Mouse (Mus musculus) liver, embryonic 14.5 days (tissue): ENCODE data around the gene Cryba4. TPM values are rescaled to one million over a fixed set of nuclear protein-coding genes. Genes with fewer than 3 reads are reported as not detected.

Experiments used
- ATAC-seq: fragments of 200-750 bp; cut with Nextera tagmentation; 2 replicates; pipeline ENCODE4 v1.8.0; 2017; ENCODE audit warnings: moderate number of reproducible peaks, mild to moderate bottlenecking, moderate library complexity; ENCODE audit not compliant: insufficient read depth
- DNase-seq, 3 experiments: peaks; one replicate each; pipeline ENCODE4 v3.0.0-alpha.2; 2012 to 2013; ENCODE audit warnings: low read depth in 3 of 3, low spot score in 3 of 3
- H3K27ac ChIP-seq: fragments of 300-500 bp; sonication (generic); 2 replicates; pipeline ENCODE4 v1.5.1; 2014; ENCODE audit warnings: moderate library complexity, mild to moderate bottlenecking, control low read depth, inconsistent platforms
- H3K27me3 ChIP-seq: fragments of 300-500 bp; sonication (generic); 2 replicates; pipeline ENCODE4 v1.6.1; 2014; ENCODE audit warnings: mild to moderate bottlenecking, low read length, moderate library complexity; ENCODE audit not compliant: control insufficient read depth, insufficient read depth
- H3K36me3 ChIP-seq: fragments of 300-500 bp; sonication (generic); replicated peaks from 2 replicates; pipeline ENCODE4 v1.6.1; 2014; ENCODE audit warnings: low read depth; ENCODE audit not compliant: control insufficient read depth, insufficient read depth
- H3K4me1 ChIP-seq, 2 experiments: fragments of 200-500 bp in 1 of 2; fragments of 300-500 bp in 1 of 2; sonication (generic) in 1 of 2; replicated peaks; 2 replicates each; pipeline ENCODE4 v1.6.1; 2012 to 2014; ENCODE audit warnings: antibody characterized with exemption in 1 of 2, inconsistent platforms in 1 of 2, low read length in 1 of 2; ENCODE audit not compliant: control insufficient read depth in 2 of 2, insufficient read depth in 2 of 2
- H3K4me2 ChIP-seq: fragments of 300-500 bp; sonication (generic); 2 replicates; pipeline ENCODE4 v1.6.1; 2014; ENCODE audit warnings: low read depth, mild to moderate bottlenecking, control low read depth, moderate library complexity
- H3K4me3 ChIP-seq, 2 experiments: fragments of 200-500 bp in 1 of 2; fragments of 300-500 bp in 1 of 2; sonication (generic) in 1 of 2; 2 replicates each; pipeline ENCODE4 v1.5.1; 2012 to 2014; ENCODE audit warnings: low read depth in 2 of 2, low read length in 2 of 2, mild to moderate bottlenecking in 2 of 2, control low read depth in 1 of 2, inconsistent platforms in 1 of 2, moderate library complexity in 1 of 2; ENCODE audit not compliant: insufficient read depth in 1 of 2
- H3K9ac ChIP-seq: fragments of 300-500 bp; sonication (generic); replicated peaks from 2 replicates; pipeline ENCODE4 v1.6.1; 2014; ENCODE audit warnings: mild to moderate bottlenecking, control low read depth, moderate library complexity
- H3K9me3 ChIP-seq: fragments of 300-500 bp; sonication (generic); 2 replicates; pipeline ENCODE4 v1.6.1; 2016; ENCODE audit warnings: low read length, mixed read lengths; ENCODE audit not compliant: control insufficient read depth
- CTCF ChIP-seq: IDR thresholded peaks from 2 replicates; pipeline ENCODE4 v1.5.1; 2016; ENCODE audit warnings: antibody characterized with exemption, low read depth, control low read depth
- EP300 ChIP-seq: IDR thresholded peaks from 2 replicates; pipeline ENCODE4 v1.6.1; 2016; ENCODE audit warnings: antibody characterized with exemption, low read depth
- WGBS: fragments of 180-500 bp; shearing (Covaris S2); extraction: QIAGEN DNeasy Blood & Tissue Kit; methylation state at CpG from one replicate; pipeline ENCODE4 v1.1.7; 2014; ENCODE audit not compliant: insufficient replicate concordance; 5-methylcytosine and 5-hydroxymethylcytosine counted together
- polyA plus RNA-seq, 2 experiments: library from polyadenylated mRNA; depleted of rRNA in 1 of 2; stranded (reverse) in 1 of 2; unstranded in 1 of 2; fragments of >200 nt; fragmentation: Nextera tagmentation in 1 of 2; extraction: Ambion mirVana in 1 of 2; gene quantifications; 2 replicates each; pipeline versions ENCODE4 v1.2.1 to v1.2.3; 2012 to 2014

The Cryba4 gene
- polyA plus RNA-seq, 2 experiments: 0.39 to 0.95 TPM

- H3K27ac ChIP-seq: no peak overlapping the region
- TF ChIP-seq CTCF: no peak
- TF ChIP-seq EP300: no peak
- peaks cover 7 to 23% of the 10 kb centered on the region in 2 experiments for H3K4me1 ChIP-seq
- no peak overlapping the region for H3K9ac ChIP-seq
- ATAC-seq: no peak
- no peaks in the 10 kb centered on the region for H3K36me3 ChIP-seq
- no peak for DNase-seq
- no peak overlapping the region for H3K4me2 ChIP-seq
- 65% methylated on average over 3 of the region's 3 CpGs for WGBS
- no peaks in the 10 kb centered on the region for H3K27me3 ChIP-seq
- H3K9me3 ChIP-seq: peaks cover 3% of the 10 kb centered on the region
- no peak overlapping the region for H3K4me3 ChIP-seq
Measured at GRCm38 (mm10) chr5:112238781-112239482, 13.4 kb downstream of the Cryba4 start.

DNA sequence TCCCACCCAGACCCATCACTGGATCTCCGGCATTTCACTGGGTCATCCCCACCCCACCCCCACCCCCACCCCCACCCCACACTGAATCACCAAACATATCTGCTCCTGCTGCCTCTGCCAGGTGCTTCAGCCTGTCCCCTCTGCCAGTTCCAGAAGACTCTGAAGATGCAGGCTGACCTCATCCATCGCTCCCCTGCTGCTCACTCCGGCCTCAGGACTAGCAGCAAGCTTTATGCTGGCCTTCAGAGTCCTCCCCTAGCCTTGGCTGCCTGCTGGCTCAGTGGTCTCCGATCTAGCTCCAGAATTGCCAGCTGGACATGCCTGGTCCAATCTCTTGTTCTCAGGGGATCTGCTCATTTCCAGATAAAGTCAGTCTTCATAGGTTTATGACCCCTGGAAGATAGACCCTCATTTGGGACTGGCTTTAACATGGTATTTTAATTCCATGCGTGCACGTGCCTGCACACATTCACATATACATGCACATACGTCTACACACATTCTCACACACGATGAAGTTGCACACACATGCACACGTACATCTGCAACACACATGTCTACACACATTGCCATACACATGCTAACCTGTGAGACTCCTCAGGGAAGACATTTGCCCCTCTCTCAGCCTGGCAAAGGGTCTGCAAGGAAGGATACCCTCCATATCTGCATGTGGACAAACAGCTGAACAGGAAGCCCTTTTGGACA, 14.3 kb downstream of the Cryba4 start:
- Histone ChIP-seq H3K9me3 (peaks cover 3% of the 10 kb centered on the region), H3K9ac (no peak overlapping the region), H3K27ac (no peak overlapping the region), H3K4me2 (no peak overlapping the region), H3K36me3 (no peaks in the 10 kb centered on the region), H3K4me3 (no peak overlapping the region), H3K27me3 (no peaks in the 10 kb centered on the region), H3K4me1 (peaks cover 2 to 13% of the 10 kb centered on the region in 2 experiments; a peak in 3 of 4 replicates)
- no peak for DNase-seq
- ATAC-seq: no peak
- no peak for TF ChIP-seq EP300
- no peak for TF ChIP-seq CTCF
- WGBS: 53% methylated on average over 9 of the region's 9 CpGs

DNA sequence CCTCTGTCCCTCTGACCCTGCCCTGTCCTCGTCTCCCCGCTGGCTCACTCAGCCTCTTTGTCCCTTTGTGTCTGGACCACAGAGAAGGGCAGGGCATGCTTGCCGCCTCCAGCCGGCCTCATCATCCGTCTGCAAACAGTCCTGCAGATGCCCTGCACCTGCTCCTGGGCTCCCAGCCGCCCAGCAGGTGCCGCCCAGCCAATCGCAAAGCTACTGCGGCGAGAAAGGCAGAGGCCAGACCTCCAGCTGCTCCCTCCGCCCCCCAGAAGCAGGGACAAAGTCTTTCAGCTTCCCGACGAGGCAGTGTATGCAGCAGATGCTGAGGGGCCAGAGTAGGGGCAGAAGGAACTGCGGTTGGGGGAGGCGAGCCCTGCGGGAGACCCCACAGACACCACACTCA, 14.9 kb downstream of the Cryba4 start:
- Histone ChIP-seq H3K9me3 (no peaks in the 10 kb centered on the region), H3K36me3 (no peaks in the 10 kb centered on the region), H3K4me2 (no peak overlapping the region), H3K9ac (no peak overlapping the region), H3K4me1 (peaks cover 2 to 8% of the 10 kb centered on the region in 2 experiments; a peak in 3 of 4 replicates), H3K4me3 (no peak overlapping the region), H3K27ac (no peak overlapping the region), H3K27me3 (no peaks in the 10 kb centered on the region)
- 21% methylated on average over 16 of the region's 16 CpGs for WGBS
- TF ChIP-seq CTCF (no peak), EP300 (no peak)
- ATAC-seq: no peak
- no peak for DNase-seq

- TF ChIP-seq CTCF: no peak
- TF ChIP-seq EP300: no peak
- H3K4me1 ChIP-seq: no peaks in the 10 kb centered on the region; a peak in 1 of 4 replicates
- no peak overlapping the region for H3K27ac ChIP-seq
- no peaks in the 10 kb centered on the region for H3K27me3 ChIP-seq
- DNase-seq (no peak), ATAC-seq (no peak)
- H3K9me3 ChIP-seq: no peaks in the 10 kb centered on the region
- H3K4me3 ChIP-seq: no peak overlapping the region
- no peak overlapping the region for H3K9ac ChIP-seq
- no peaks in the 10 kb centered on the region for H3K36me3 ChIP-seq
- H3K4me2 ChIP-seq: no peak overlapping the region
- 72% methylated on average over 2 of the region's 2 CpGs for WGBS
Measured at GRCm38 (mm10) chr5:112236631-112237030, 15.7 kb downstream of the Cryba4 start.

DNA sequence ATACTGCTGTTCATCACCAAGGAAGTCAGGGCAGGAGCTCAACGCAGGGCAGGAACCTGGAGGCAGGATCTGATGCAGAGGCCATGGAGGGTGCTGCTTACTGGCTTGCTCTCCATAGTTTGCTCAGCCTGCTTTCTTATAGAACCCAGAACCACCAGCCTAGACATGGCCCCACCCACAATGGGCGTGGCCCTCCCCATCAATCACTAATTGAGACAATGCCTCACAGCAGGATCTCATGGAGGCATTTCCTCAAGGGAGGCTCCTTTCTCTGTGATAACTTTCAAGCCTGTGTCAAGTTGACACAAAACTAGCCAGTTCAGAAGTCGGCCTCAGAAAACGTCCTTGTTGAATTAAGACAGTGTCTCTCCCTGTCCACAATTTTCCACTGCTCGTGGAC, 16.5 kb downstream of the Cryba4 start:
- no peak overlapping the region for H3K4me2 ChIP-seq
- no peak overlapping the region for H3K4me3 ChIP-seq
- H3K27me3 ChIP-seq: peaks cover 3% of the 10 kb centered on the region; the same call in 1 of the 2 replicates
- no peak overlapping the region for H3K27ac ChIP-seq
- ATAC-seq: no peak
- no peak for DNase-seq
- no peaks in the 10 kb centered on the region for H3K9me3 ChIP-seq
- H3K36me3 ChIP-seq: no peaks in the 10 kb centered on the region
- no peak overlapping the region for H3K9ac ChIP-seq
- no peaks in the 10 kb centered on the region for H3K4me1 ChIP-seq
- TF ChIP-seq CTCF (no peak), EP300 (no peak)
- 62% methylated on average over 5 of the region's 5 CpGs for WGBS
